13 mouse cellular contexts compared by ENCODE assay signal in genomic region chr19:46887811-46888527, GRCm38 (mm10).
DNase-seq lines count a peak whose midpoint lies in the region; ATAC-seq and TF ChIP-seq lines count a peak whose summit lies in the region.
"Had no signal": no experiment of that assay in that cellular context is flagged by ENCODE, and none has a peak within 500 bp of the region (broad histone marks: within the 10 kb centered on the region; RNA-seq: fewer than 3 reads in every experiment).

No protein-coding gene starts in this region.

- peak; percentile 88 for ATAC-seq in CD4-positive, CD25-positive, alpha-beta regulatory T cell, adult 4 months
- ATAC-seq in forebrain, embryonic 14.5 days, result no peak
- ATAC-seq: intestine, embryonic 16.5 days had no signal

- no peaks in the 10 kb centered on the region for H3K4me1 ChIP-seq in embryonic facial prominence, embryonic 10.5 days
- no peaks in the 10 kb centered on the region for H3K4me1 ChIP-seq in kidney, adult 2 months (ENCODE audit: control insufficient read depth, insufficient read depth, low read length)
- H3K4me1 ChIP-seq in forebrain, embryonic 14.5 days (ENCODE audit: control insufficient read depth, insufficient read depth, low read length), result no peaks in the 10 kb centered on the region
- H3K4me1 ChIP-seq: neural tube, embryonic 13.5 days had no signal

- no peak for TF ChIP-seq CTCF in kidney, adult 2 months (conservative IDR thresholded peaks at IDR 0.05; ENCODE audit: insufficient read depth, insufficient read length, low read depth, low read length)

- H3K4me3 ChIP-seq in embryonic facial prominence, embryonic 10.5 days, result no peak overlapping the region
- H3K4me3 ChIP-seq in kidney, adult 2 months (ENCODE audit: insufficient read depth, low read depth, low read length), result no peak overlapping the region
- no peak overlapping the region for H3K4me3 ChIP-seq in forebrain, embryonic 14.5 days (ENCODE audit: low read depth, low read length)
- H3K4me3 ChIP-seq: left cerebral cortex, adult 2 months; neural tube, embryonic 13.5 days had no signal

- peaks cover 100% of the 10 kb centered on the region for H3K36me3 ChIP-seq in embryonic facial prominence, embryonic 10.5 days (replicated peaks)
- peaks cover 5% of the 10 kb centered on the region for H3K36me3 ChIP-seq in kidney, adult 2 months (ENCODE audit: control insufficient read depth, insufficient read depth, low read length)
- peaks cover 90% of the 10 kb centered on the region for H3K36me3 ChIP-seq in forebrain, embryonic 14.5 days (ENCODE audit: control insufficient read depth, insufficient read depth, low read length)

- DNase-seq in adrenal gland, adult 2 months, result peak; percentile 61
- no peak for DNase-seq in adrenal gland, adult 8-10 months
- DNase-seq in embryonic facial prominence, embryonic 10.5 days (ENCODE audit: low spot score), result peak; percentile 5
- peak; percentile 75 for DNase-seq in naive thymus-derived CD4-positive, alpha-beta T cell, adult 2 months (ENCODE audit: low read depth)
- DNase-seq in lung, postnatal 25 days (ENCODE audit: low spot score), result no peak
- DNase-seq in kidney, adult 2 months, result no peak
- DNase-seq in forebrain, embryonic 14.5 days (ENCODE audit: low spot score), result no peak
- DNase-seq: cerebellum, postnatal 10 days; lung, postnatal 14 days had no signal

- no peak overlapping the region for H3K9ac ChIP-seq in forebrain, embryonic 14.5 days (ENCODE audit: low read length)
- H3K9ac ChIP-seq: neural tube, embryonic 13.5 days had no signal

- WGBS in embryonic facial prominence, embryonic 10.5 days, result 82% methylated on average over 14 of the region's 14 CpGs
- WGBS in kidney, adult 2 months, result 55% methylated on average over 14 of the region's 14 CpGs
- 86% methylated on average over 14 of the region's 14 CpGs for WGBS in forebrain, embryonic 14.5 days

- H3K27me3 ChIP-seq in embryonic facial prominence, embryonic 10.5 days (replicated peaks; ENCODE audit: low read depth, poor library complexity, severe bottlenecking), result no peaks in the 10 kb centered on the region
- H3K27me3 ChIP-seq in kidney, adult 2 months (replicated peaks; ENCODE audit: control insufficient read depth, insufficient read depth, low read length), result no peaks in the 10 kb centered on the region
- no peaks in the 10 kb centered on the region for H3K27me3 ChIP-seq in forebrain, embryonic 14.5 days (replicated peaks; ENCODE audit: control insufficient read depth, insufficient read depth, low read length)
- H3K27me3 ChIP-seq: neural tube, embryonic 13.5 days had no signal

- no peak overlapping the region for H3K27ac ChIP-seq in embryonic facial prominence, embryonic 10.5 days (replicated peaks)
- H3K27ac ChIP-seq in kidney, adult 2 months (ENCODE audit: insufficient read depth, low read depth, low read length), result no peak overlapping the region
- no peak overlapping the region for H3K27ac ChIP-seq in forebrain, embryonic 14.5 days (ENCODE audit: low read depth, low read length)
- H3K27ac ChIP-seq: left cerebral cortex, adult 2 months; neural tube, embryonic 13.5 days had no signal

- no peak overlapping the region for H3K4me2 ChIP-seq in forebrain, embryonic 14.5 days (ENCODE audit: low read length)
- H3K4me2 ChIP-seq: neural tube, embryonic 13.5 days had no signal

- no peak for TF ChIP-seq POLR2A in kidney, adult 2 months (IDR thresholded peaks at IDR 0.05; ENCODE audit: low read depth, low read length)

- H3K9me3 ChIP-seq in embryonic facial prominence, embryonic 10.5 days, result no peaks in the 10 kb centered on the region
- H3K9me3 ChIP-seq in forebrain, embryonic 14.5 days (replicated peaks; ENCODE audit: control insufficient read depth, low read length), result no peaks in the 10 kb centered on the region
- H3K9me3 ChIP-seq: neural tube, embryonic 13.5 days had no signal

Comparison
In these comparisons a context has a peak if more than half of its experiments do, and no peak if none do; other contexts are left out.
1. DNase-seq: peak in adrenal gland, adult 2 months (single experiment), embryonic facial prominence, embryonic 10.5 days (single experiment) and naive thymus-derived CD4-positive, alpha-beta T cell, adult 2 months (single experiment); none in adrenal gland, adult 8-10 months (single experiment), lung, postnatal 25 days (single experiment), kidney, adult 2 months (single experiment) and forebrain, embryonic 14.5 days (single experiment).